Mouse (Mus musculus) hindbrain, embryonic 11.5 days (tissue): ENCODE data around the gene Dusp7. TPM values are rescaled to one million over a fixed set of nuclear protein-coding genes. Genes with fewer than 3 reads are reported as not detected.

Experiments
- ATAC-seq: fragments of 200-750 bp; cut with Nextera tagmentation; 2 replicates; pipeline ENCODE4 v1.8.0; 2017; ENCODE audit warnings: mild to moderate bottlenecking, moderate TSS enrichment, moderate library complexity; ENCODE audit not compliant: low FRiP score
- DNase-seq: peaks from one replicate; pipeline ENCODE4 v3.0.0-alpha.2; 2015; ENCODE audit warnings: low spot score
- H3K27ac ChIP-seq: fragments of 300-500 bp; sonication (generic); 2 replicates; pipeline ENCODE4 v1.5.1; 2014; ENCODE audit warnings: mild to moderate bottlenecking, low read depth, low read length
- H3K27me3 ChIP-seq: fragments of 300-500 bp; sonication (generic); 2 replicates; pipeline ENCODE4 v1.6.1; 2014; ENCODE audit warnings: mild to moderate bottlenecking, low read length, moderate library complexity, mixed read lengths; ENCODE audit not compliant: control insufficient read depth, insufficient read depth
- H3K36me3 ChIP-seq: fragments of 300-500 bp; sonication (generic); 2 replicates; pipeline ENCODE4 v1.6.1; 2014; ENCODE audit warnings: mild to moderate bottlenecking, low read length, moderate library complexity, mixed read lengths; ENCODE audit not compliant: control insufficient read depth, insufficient read depth
- H3K4me1 ChIP-seq: fragments of 300-500 bp; sonication (generic); replicated peaks from 2 replicates; pipeline ENCODE4 v1.6.1; 2014; ENCODE audit warnings: low read length, mixed read lengths; ENCODE audit not compliant: control insufficient read depth, insufficient read depth
- H3K4me2 ChIP-seq: fragments of 300-500 bp; sonication (generic); replicated peaks from 2 replicates; pipeline ENCODE4 v1.6.1; 2014; ENCODE audit warnings: mild to moderate bottlenecking, low read depth, low read length
- H3K4me3 ChIP-seq: fragments of 300-500 bp; sonication (generic); 2 replicates; pipeline ENCODE4 v1.5.1; 2014; ENCODE audit warnings: low read depth, low read length
- H3K9ac ChIP-seq: fragments of 300-500 bp; sonication (generic); 2 replicates; pipeline ENCODE4 v1.6.1; 2014; ENCODE audit warnings: low read depth, low read length
- H3K9me3 ChIP-seq: fragments of 300-500 bp; sonication (generic); 2 replicates; pipeline ENCODE4 v1.6.1; 2016; ENCODE audit warnings: low read length; ENCODE audit not compliant: control insufficient read depth
- WGBS: fragments of 180-500 bp; shearing (Covaris S2); extraction: QIAGEN DNeasy Blood & Tissue Kit; methylation state at CpG from one replicate; pipeline ENCODE4 v1.1.7; 2014; 5-methylcytosine and 5-hydroxymethylcytosine counted together
- polyA plus RNA-seq: library from polyadenylated mRNA; unstranded; fragments of >200 nt; fragmentation: Nextera tagmentation; extraction: Ambion mirVana; gene quantifications from 2 replicates; pipeline ENCODE4 v1.2.1, GENCODE M21; 2014

Gene Dusp7
- polyA plus RNA-seq: 25.0 and 25.8 TPM in 2 replicates

DNA sequence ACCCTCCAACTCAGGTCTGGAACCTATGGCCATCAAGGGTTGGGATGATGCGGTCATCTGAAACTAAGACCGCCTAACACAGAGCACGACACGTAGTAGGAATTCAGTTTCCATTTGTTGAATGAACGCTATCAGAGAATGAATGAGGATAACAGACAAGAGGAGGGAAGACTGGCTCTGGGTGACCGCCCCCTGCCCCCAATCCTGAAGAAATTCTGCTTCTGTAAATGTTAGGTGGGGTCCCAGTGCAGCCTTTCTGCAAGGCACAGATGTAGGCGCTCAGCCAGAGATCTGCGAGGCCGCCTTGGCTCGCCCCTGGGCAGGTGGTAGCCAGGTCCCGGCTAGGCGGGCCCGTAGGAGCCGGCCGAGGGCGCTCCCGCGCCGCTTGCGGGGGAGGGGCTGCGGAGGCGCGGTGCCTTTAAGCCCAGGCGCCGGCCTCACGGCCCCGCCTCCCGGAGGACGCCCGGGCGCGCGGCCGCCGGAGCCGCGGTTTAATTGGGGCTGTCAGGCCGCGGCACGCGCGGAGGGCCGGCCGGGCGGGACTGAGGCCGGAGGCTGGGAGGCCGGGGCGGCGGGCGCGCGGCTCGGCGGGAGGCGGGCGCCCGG, at the start of gene Dusp7:
Gene Dusp7 (plus strand): TSS at position 521 of the 606 bp plus-strand sequence.
- H3K4me3 ChIP-seq: peak within 1 kb of the TSS; percentile 59
- peak within 1 kb of the TSS; percentile 97 for H3K4me2 ChIP-seq
- H3K27me3 ChIP-seq: no peaks in the 10 kb centered on the region
- peak; percentile 86 for ATAC-seq
- no peaks in the 10 kb centered on the region for H3K9me3 ChIP-seq
- H3K36me3 ChIP-seq: no peaks in the 10 kb centered on the region
- peak within 1 kb of the TSS; percentile 94 for H3K27ac ChIP-seq
- WGBS: under 1% methylated on average over 42 of the region's 57 CpGs
- DNase-seq: peak; percentile 89
- H3K9ac ChIP-seq: peak within 1 kb of the TSS; percentile 80
- H3K4me1 ChIP-seq: peaks cover 13% of the 10 kb centered on the region

- no peaks in the 10 kb centered on the region for H3K36me3 ChIP-seq
- no peak overlapping the region for H3K9ac ChIP-seq
- no peak overlapping the region for H3K4me3 ChIP-seq
- WGBS: 56% methylated on average over 2 of the region's 2 CpGs
- no peak overlapping the region for H3K4me2 ChIP-seq
- no peaks in the 10 kb centered on the region for H3K27me3 ChIP-seq
- ATAC-seq (no peak), DNase-seq (no peak)
- H3K9me3 ChIP-seq: no peaks in the 10 kb centered on the region
- no peaks in the 10 kb centered on the region for H3K4me1 ChIP-seq
- H3K27ac ChIP-seq: no peak overlapping the region
Measured at GRCm38 (mm10) chr9:106319095-106319494, 49.3 kb upstream of the Dusp7 start.

DNA sequence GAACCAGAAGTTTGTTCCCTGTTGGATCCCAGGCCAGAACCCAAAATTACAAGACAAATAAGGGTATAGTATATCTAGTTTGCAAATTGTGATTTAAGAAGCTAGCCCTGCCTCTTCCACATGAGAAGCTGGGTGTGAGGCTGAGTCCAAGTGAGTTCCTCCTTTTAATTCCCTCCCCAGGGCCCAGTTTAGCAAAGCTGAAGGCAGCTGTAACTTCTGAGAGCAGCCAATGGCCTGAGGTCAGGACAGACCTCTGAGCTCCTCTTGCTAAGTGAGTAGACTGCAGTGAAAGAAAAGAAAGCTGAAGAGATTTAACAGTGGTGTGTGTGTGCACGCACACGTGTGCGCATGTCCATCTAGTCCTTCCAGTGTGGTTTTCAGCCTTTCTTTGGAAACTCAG, 45.9 kb upstream of the Dusp7 start:
- Histone ChIP-seq H3K4me2 (no peak overlapping the region), H3K4me3 (no peak overlapping the region), H3K9me3 (no peaks in the 10 kb centered on the region), H3K4me1 (no peaks in the 10 kb centered on the region), H3K27me3 (no peaks in the 10 kb centered on the region), H3K36me3 (no peaks in the 10 kb centered on the region), H3K27ac (no peak overlapping the region), H3K9ac (0 out of 2 replicates have a peak overlapping the region, but pooled peaks have one; percentile 15)
- ATAC-seq (no peak), DNase-seq (no peak)
- WGBS: 87% methylated on average over 3 of the region's 3 CpGs

GRCm38 (mm10) chr9:106326241-106326640, 42.2 kb upstream of the Dusp7 start:
- 76% methylated on average over 8 of the region's 8 CpGs for WGBS

GRCm38 (mm10) chr9:106327125-106327809, 41.2 kb upstream of the Dusp7 start:
- no peak overlapping the region for H3K4me3 ChIP-seq
- no peaks in the 10 kb centered on the region for H3K9me3 ChIP-seq
- DNase-seq (no peak), ATAC-seq (no peak)
- no peaks in the 10 kb centered on the region for H3K36me3 ChIP-seq
- no peaks in the 10 kb centered on the region for H3K4me1 ChIP-seq
- H3K27ac ChIP-seq: no peak overlapping the region
- H3K27me3 ChIP-seq: no peaks in the 10 kb centered on the region
- WGBS: 89% methylated on average over 8 of the region's 8 CpGs
- no peak overlapping the region for H3K9ac ChIP-seq
- no peak overlapping the region for H3K4me2 ChIP-seq

More at GRCm38 (mm10) chr9:106326241-106326640, 42.2 kb upstream of the Dusp7 start:
- no peaks in the 10 kb centered on the region for H3K27me3 ChIP-seq
- no peaks in the 10 kb centered on the region for H3K36me3 ChIP-seq
- DNase-seq: no peak
- ATAC-seq: no peak
- H3K4me1 ChIP-seq: no peaks in the 10 kb centered on the region
- no peak overlapping the region for H3K4me2 ChIP-seq
- H3K9ac ChIP-seq: no peak overlapping the region
- no peak overlapping the region for H3K27ac ChIP-seq
- H3K9me3 ChIP-seq: no peaks in the 10 kb centered on the region
- no peak overlapping the region for H3K4me3 ChIP-seq

DNA sequence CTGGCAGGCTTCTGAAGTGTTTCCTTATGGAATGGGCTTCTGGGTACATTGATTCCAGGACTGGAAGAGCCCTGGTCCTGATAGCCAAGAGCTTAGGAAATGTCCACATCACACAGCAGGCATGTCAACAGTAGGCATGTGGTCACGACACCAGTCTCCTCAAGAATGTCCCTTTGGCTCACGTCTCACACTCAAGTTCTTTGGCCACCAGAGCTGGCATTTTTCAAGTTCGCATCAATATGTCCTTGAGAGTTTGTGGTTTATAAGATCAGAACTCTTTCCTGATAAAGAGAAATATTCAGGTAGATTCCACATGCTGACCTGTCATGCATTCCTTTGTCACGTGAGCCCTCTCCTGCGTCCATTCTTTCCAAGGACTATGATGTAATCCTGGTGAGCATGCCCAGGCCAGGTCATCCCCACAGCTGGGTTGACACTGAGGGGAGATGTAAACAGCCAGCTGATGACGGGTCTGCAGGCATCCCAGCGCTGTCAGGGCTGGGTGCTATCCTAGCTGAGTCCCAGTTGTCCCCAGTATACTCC, 40.3 kb upstream of the Dusp7 start:
- Histone ChIP-seq H3K4me1 (no peaks in the 10 kb centered on the region), H3K9ac (no peak overlapping the region), H3K27me3 (no peaks in the 10 kb centered on the region), H3K9me3 (no peaks in the 10 kb centered on the region), H3K36me3 (no peaks in the 10 kb centered on the region), H3K4me2 (no peak overlapping the region), H3K27ac (no peak overlapping the region), H3K4me3 (no peak overlapping the region)
- ATAC-seq (no peak), DNase-seq (no peak)
- 79% methylated on average over 7 of the region's 7 CpGs for WGBS

DNA sequence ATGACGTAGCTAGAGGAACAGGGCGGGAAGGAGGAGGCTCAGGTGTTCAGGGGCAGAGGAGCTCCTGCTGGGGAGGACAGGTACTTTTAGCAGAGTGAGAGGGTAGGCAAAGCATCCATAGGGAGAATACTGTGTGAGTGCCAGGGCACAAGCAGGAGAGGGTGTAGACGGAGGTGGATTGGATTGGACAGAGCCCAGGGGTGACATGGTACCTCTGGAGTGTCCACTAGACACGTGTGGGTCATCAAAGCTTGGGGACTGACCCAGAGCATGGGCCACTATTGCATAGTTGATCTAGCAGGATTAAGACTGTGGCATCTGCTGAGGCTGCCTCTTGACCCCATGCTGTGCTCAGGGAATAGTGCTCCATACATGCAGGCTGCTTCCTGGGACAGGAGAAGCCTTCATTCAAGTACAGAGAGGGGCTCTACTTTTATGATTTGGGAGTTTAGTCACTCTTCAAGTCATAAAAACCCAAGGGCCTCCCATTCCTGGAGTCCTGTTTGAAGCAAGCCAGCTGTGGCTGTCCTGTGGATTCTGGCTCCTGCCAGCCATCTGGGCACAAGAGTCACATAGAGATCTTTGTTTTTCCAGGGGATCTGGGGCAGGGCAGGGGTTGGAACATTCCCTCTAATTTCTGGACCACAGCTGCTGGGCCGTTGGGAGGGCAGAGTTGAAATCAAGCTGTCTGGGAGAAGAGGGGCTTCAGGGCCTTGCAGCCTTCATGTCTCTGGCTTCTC, 39.5 kb upstream of the Dusp7 start:
- WGBS: 81% methylated on average over 5 of the region's 5 CpGs
- Histone ChIP-seq H3K9me3 (no peaks in the 10 kb centered on the region), H3K9ac (no peak overlapping the region), H3K27me3 (no peaks in the 10 kb centered on the region), H3K4me3 (no peak overlapping the region), H3K27ac (no peak overlapping the region), H3K4me2 (no peak overlapping the region), H3K4me1 (no peaks in the 10 kb centered on the region), H3K36me3 (no peaks in the 10 kb centered on the region)
- ATAC-seq (no peak), DNase-seq (no peak)

DNA sequence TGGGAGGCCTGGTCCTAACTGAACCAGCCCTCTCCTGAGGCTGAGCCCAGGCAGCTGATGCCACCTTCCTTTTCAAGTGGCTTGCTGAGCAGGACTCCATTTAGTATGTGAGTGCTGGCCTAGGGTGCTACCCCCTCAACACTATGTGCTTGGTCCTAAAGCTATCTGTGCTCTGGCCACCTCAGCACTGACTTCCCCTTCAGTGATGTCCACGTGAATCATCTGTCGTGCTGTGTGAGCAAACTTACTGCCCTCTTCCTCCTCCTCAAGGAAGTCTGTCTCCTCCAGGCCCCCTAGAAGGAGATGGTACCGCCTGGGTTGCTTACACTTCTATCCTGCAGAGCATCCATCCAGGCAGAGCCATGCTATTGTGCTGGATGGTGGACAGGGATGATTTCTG, 35.7 kb upstream of the Dusp7 start:
- no peak overlapping the region for H3K4me2 ChIP-seq
- no peaks in the 10 kb centered on the region for H3K36me3 ChIP-seq
- 82% methylated on average over 3 of the region's 3 CpGs for WGBS
- no peaks in the 10 kb centered on the region for H3K9me3 ChIP-seq
- H3K4me1 ChIP-seq: no peaks in the 10 kb centered on the region
- no peak for ATAC-seq
- H3K4me3 ChIP-seq: no peak overlapping the region
- H3K27me3 ChIP-seq: no peaks in the 10 kb centered on the region
- H3K27ac ChIP-seq: no peak overlapping the region
- DNase-seq: no peak
- no peak overlapping the region for H3K9ac ChIP-seq
